8 mouse cellular contexts compared by ENCODE assay signal in genomic region chr17:65872652-65873051, GRCm38 (mm10). TPM values are rescaled to one million over a fixed set of nuclear protein-coding genes. Genes with fewer than 3 reads are reported as not detected.
DNase-seq lines count a peak whose midpoint lies in the region; ATAC-seq and TF ChIP-seq lines count a peak whose summit lies in the region.
"Had no signal": no experiment of that assay in that cellular context is flagged by ENCODE, and none has a peak within 500 bp of the region (broad histone marks: within the 10 kb centered on the region; RNA-seq: fewer than 3 reads in every experiment).

No protein-coding gene starts in this region.

- no peak overlapping the region for H3K4me2 ChIP-seq in intestine, postnatal 0 days (replicated peaks; ENCODE audit: low read depth)
- no peak overlapping the region for H3K4me2 ChIP-seq in lung, embryonic 16.5 days (ENCODE audit: low read depth, low read length)
- H3K4me2 ChIP-seq: hindbrain, embryonic 15.5 days had no signal

- peaks cover 41% of the 10 kb centered on the region for H3K36me3 ChIP-seq in G1E (replicated peaks)
- peaks cover 3% of the 10 kb centered on the region for H3K36me3 ChIP-seq in embryonic facial prominence, embryonic 10.5 days (replicated peaks)
- H3K36me3 ChIP-seq in intestine, postnatal 0 days (ENCODE audit: control insufficient read depth, insufficient read depth) = peaks cover under 1% of the 10 kb centered on the region; the same call in 1 of the 2 replicates
- no peaks in the 10 kb centered on the region for H3K36me3 ChIP-seq in lung, embryonic 16.5 days (ENCODE audit: control insufficient read depth, insufficient read depth, low read length)
- H3K36me3 ChIP-seq in small intestine, adult 2 months (ENCODE audit: control insufficient read depth, insufficient read depth, low read length) = no peaks in the 10 kb centered on the region
- H3K36me3 ChIP-seq: hindbrain, embryonic 15.5 days had no signal

- no peak for TF ChIP-seq POLR2A in small intestine, adult 2 months (IDR thresholded peaks at IDR 0.05; ENCODE audit: low read depth, low read length)

- peak overlapping the region; percentile 35; the same call in 1 of the 2 replicates for H3K27ac ChIP-seq in embryonic facial prominence, embryonic 10.5 days (replicated peaks)
- H3K27ac ChIP-seq in intestine, postnatal 0 days (ENCODE audit: low read depth, low read length) = no peak overlapping the region
- H3K27ac ChIP-seq in lung, embryonic 16.5 days (ENCODE audit: low read length) = peak overlapping the region; percentile 1; the same call in 1 of the 2 replicates
- H3K27ac ChIP-seq in small intestine, adult 2 months (ENCODE audit: insufficient read depth, low read depth, low read length) = no peak overlapping the region
- H3K27ac ChIP-seq: hindbrain, embryonic 15.5 days had no signal

- peak; percentile 52; the same call in 1 of the 2 replicates for TF ChIP-seq CTCF in G1E (IDR thresholded peaks at IDR 0.05; ENCODE audit: low read depth, low read length)
- peak; percentile 75 for TF ChIP-seq CTCF in intestine, postnatal 0 days (IDR thresholded peaks at IDR 0.05; ENCODE audit: low read depth)
- peak; percentile 58; the same call in 1 of the 2 replicates for TF ChIP-seq CTCF in small intestine, adult 2 months (IDR thresholded peaks at IDR 0.05; ENCODE audit: extremely low read depth, insufficient read length, insufficient replicate concordance, low read depth, low read length)

- 33% methylated on average over 6 of the region's 6 CpGs for WGBS in embryonic facial prominence, embryonic 10.5 days
- WGBS in intestine, postnatal 0 days = 45% methylated on average over 6 of the region's 6 CpGs
- WGBS in lung, embryonic 16.5 days = 41% methylated on average over 6 of the region's 6 CpGs
- 46% methylated on average over 6 of the region's 6 CpGs for WGBS in small intestine, adult 2 months

- peak; percentile 54 for ATAC-seq in CD4-positive, CD25-positive, alpha-beta regulatory T cell, adult 4 months
- 0 out of 2 replicates have a peak, but pooled peaks have one; percentile 43 for ATAC-seq in G1E (ENCODE audit: extremely low read depth, insufficient number of reproducible peaks, low FRiP score, poor library complexity, severe bottlenecking)
- ATAC-seq in intestine, postnatal 0 days = peak; percentile 47; the same call in 1 of the 2 replicates
- peak; percentile 51 for ATAC-seq in lung, embryonic 16.5 days (ENCODE audit: low read depth)

- no peaks in the 10 kb centered on the region for H3K27me3 ChIP-seq in G1E (ENCODE audit: insufficient read depth, low read length)
- no peaks in the 10 kb centered on the region for H3K27me3 ChIP-seq in embryonic facial prominence, embryonic 10.5 days (replicated peaks; ENCODE audit: low read depth, poor library complexity, severe bottlenecking)
- H3K27me3 ChIP-seq in intestine, postnatal 0 days (replicated peaks; ENCODE audit: control insufficient read depth, insufficient read depth, low read length) = no peaks in the 10 kb centered on the region
- no peaks in the 10 kb centered on the region for H3K27me3 ChIP-seq in lung, embryonic 16.5 days (ENCODE audit: control insufficient read depth, insufficient read depth, low read depth, low read length)
- H3K27me3 ChIP-seq in small intestine, adult 2 months (ENCODE audit: control insufficient read depth, insufficient read depth, low read length) = no peaks in the 10 kb centered on the region
- H3K27me3 ChIP-seq: hindbrain, embryonic 15.5 days had no signal

- no peak for DNase-seq in G1E (ENCODE audit: low spot score)
- DNase-seq in embryonic facial prominence, embryonic 10.5 days (ENCODE audit: low spot score) = peak; percentile 66
- no peak for DNase-seq in layer of hippocampus, postnatal 36 days

- no peaks in the 10 kb centered on the region for H3K9me3 ChIP-seq in G1E (replicated peaks)
- H3K9me3 ChIP-seq in embryonic facial prominence, embryonic 10.5 days = no peaks in the 10 kb centered on the region
- no peaks in the 10 kb centered on the region for H3K9me3 ChIP-seq in intestine, postnatal 0 days (ENCODE audit: control insufficient read depth)
- no peaks in the 10 kb centered on the region for H3K9me3 ChIP-seq in lung, embryonic 16.5 days (ENCODE audit: control insufficient read depth, low read length)
- H3K9me3 ChIP-seq: hindbrain, embryonic 15.5 days had no signal

- no peak overlapping the region for H3K9ac ChIP-seq in intestine, postnatal 0 days (ENCODE audit: low read depth, low read length)
- no peak overlapping the region for H3K9ac ChIP-seq in lung, embryonic 16.5 days (ENCODE audit: low read length)
- H3K9ac ChIP-seq: hindbrain, embryonic 15.5 days had no signal

- H3K4me1 ChIP-seq in G1E (ENCODE audit: insufficient read depth, low read depth, low read length) = peaks cover 65% of the 10 kb centered on the region
- H3K4me1 ChIP-seq in embryonic facial prominence, embryonic 10.5 days = peaks cover 22% of the 10 kb centered on the region
- H3K4me1 ChIP-seq in intestine, postnatal 0 days (replicated peaks; ENCODE audit: control insufficient read depth, insufficient read depth, low read length) = no peaks in the 10 kb centered on the region
- peaks cover 9% of the 10 kb centered on the region for H3K4me1 ChIP-seq in lung, embryonic 16.5 days (replicated peaks; ENCODE audit: control insufficient read depth, insufficient read depth, low read length)
- H3K4me1 ChIP-seq in small intestine, adult 2 months (ENCODE audit: control insufficient read depth, insufficient read depth, insufficient read length, low read length) = peaks cover 8% of the 10 kb centered on the region

- H3K4me3 ChIP-seq in G1E (ENCODE audit: low read depth, low read length) = no peak overlapping the region
- H3K4me3 ChIP-seq in embryonic facial prominence, embryonic 10.5 days = no peak overlapping the region
- no peak overlapping the region for H3K4me3 ChIP-seq in intestine, postnatal 0 days (ENCODE audit: low read depth, low read length)
- no peak overlapping the region for H3K4me3 ChIP-seq in lung, embryonic 16.5 days (ENCODE audit: low read length)
- H3K4me3 ChIP-seq in small intestine, adult 2 months (ENCODE audit: low read depth, low read length) = no peak overlapping the region
- H3K4me3 ChIP-seq: hindbrain, embryonic 15.5 days had no signal

RNA-seq across cellular contexts. Expression of gene Ralbp1, which starts 12.9 kb away (rescaled TPM):
- polyA plus RNA-seq in CD4-positive, CD25-positive, alpha-beta regulatory T cell, adult 4 months (2017; shearing (Covaris generic)) = 10 to 100 TPM; 45.5 to 62.2 TPM
- total RNA-seq in G1E (2014; fragmentation: Nextera tagmentation) (29.6 and 32.5 TPM in 2 replicates), G1E (2017) (63.1 and 69.1 TPM in 2 replicates)
- polyA plus RNA-seq in G1E (2012) = 54.8 and 58.4 TPM in 2 replicates
- 58.5 and 61.3 TPM in 2 replicates for polyA plus RNA-seq in embryonic facial prominence, embryonic 10.5 days (2016; fragmentation: Nextera tagmentation; extraction: Ambion mirVana)
- 57.4 and 66.2 TPM in 2 replicates for polyA plus RNA-seq in intestine, postnatal 0 days (2015; fragmentation: Nextera tagmentation; extraction: Ambion mirVana)
- polyA plus RNA-seq in lung, embryonic 16.5 days (2015; fragmentation: Nextera tagmentation; extraction: Ambion mirVana) = 95.4 and 101 TPM in 2 replicates
- polyA plus RNA-seq in small intestine, adult 2 months (2012; rRNA removed) = 17.5 and 34.1 TPM in 2 replicates
- total RNA-seq in layer of hippocampus, postnatal 36 days (2021) = 10 to 100 TPM; 55.1 to 59.2 TPM

Comparison
In these comparisons a context has a peak if more than half of its experiments do, and no peak if none do; other contexts are left out.
1. H3K27ac ChIP-seq: peak in embryonic facial prominence, embryonic 10.5 days (single experiment) and lung, embryonic 16.5 days (single experiment); none in intestine, postnatal 0 days (single experiment) and small intestine, adult 2 months (single experiment).
2. Peak in every context shown above with its lines, with median percentiles within 50 percentile points of each other: ATAC-seq and CTCF ChIP-seq.